Mouse (Mus musculus) heart, postnatal 14 days (tissue): Measurements from ENCODE around the gene Adrb1. TPM values are rescaled to one million over a fixed set of nuclear protein-coding genes. Genes with fewer than 3 reads are reported as not detected.

Experiments used
- DNase-seq, 2 experiments: peaks; one replicate each; pipeline ENCODE4 v3.0.0; 2021 to 2022
- intact Hi-C: fragments of 180-260 bp; cut with DNase I; formaldehyde crosslinking; loops from one replicate; pipeline ENCODE4 v1.15.1; 2025
- long read RNA-seq, 2 experiments: library from polyadenylated mRNA; stranded (forward); transcript quantifications; one replicate each; pipeline ENCODE4 v2.0.0; 2021
- total RNA-seq, 2 experiments: library from RNA; stranded (reverse); gene quantifications; 2 replicates each; pipeline ENCODE4 v1.2.3; 2021

Adrb1 gene
- total RNA-seq: 10 to 100 TPM; 23.2 to 24.2 TPM
- long read RNA-seq, experiment 1, transcript Adrb1-201 (1 exons, 2,952 nt): major isoform, 31 of 31 reads
- long read RNA-seq, experiment 1, partial matches to known transcripts: 0 of 31 reads
- long read RNA-seq, experiment 1, other reads (novel, unspliced or antisense): 0 of 31 reads
- long read RNA-seq, experiment 2, transcript Adrb1-201 (1 exons, 2,952 nt): major isoform, 21 of 22 reads
- long read RNA-seq, experiment 2, partial matches to known transcripts: 0 of 22 reads
- long read RNA-seq, experiment 2, other reads (novel, unspliced or antisense): 1 of 22 reads

DNA sequence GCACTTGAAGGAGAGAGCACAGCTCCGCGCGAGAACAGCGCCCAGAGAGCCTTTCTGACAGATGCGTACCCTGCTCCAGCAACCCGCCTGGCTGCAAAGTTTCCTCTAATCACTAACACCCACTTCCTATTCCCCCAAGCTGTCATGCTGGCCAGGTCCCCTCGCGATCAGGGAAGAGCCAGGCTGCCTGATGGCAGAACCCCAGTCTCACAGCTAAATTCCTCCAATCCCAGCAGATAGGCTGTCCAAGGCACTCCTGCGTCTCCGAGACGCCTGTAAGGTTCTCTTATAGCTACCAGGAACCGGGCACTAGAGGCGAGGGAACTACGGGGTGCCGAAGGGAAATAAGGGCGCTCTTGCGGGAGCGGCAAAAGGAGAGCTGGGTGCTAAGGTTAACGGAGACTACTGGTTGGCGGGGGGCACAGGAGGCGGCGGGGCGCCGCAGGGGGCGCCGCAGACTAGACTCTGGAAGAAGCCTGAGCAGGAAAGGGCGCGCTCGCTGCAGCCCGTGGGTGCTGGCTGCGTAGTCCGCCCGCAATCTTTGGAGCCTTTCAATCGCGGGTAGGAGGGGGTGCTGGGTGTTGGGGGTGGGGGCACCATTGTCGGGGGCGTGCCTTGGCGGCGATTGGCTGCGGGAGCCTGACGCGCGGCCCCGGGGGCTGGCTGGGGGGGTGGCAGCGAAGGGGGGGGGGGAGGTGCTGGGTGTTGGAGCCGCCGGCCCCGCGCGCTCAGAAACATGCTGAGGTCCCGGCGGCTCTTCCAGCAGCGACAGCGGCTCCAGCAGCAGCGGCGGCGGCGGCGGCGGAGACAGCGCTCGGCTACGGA lies at the start of gene Adrb1:
Adrb1 (plus strand) TSS at position 813 of the 825 bp plus-strand sequence.
- intact Hi-C loops: loop anchor here (1.0 to 5.0 kb wide), 6 partner anchors 44 to 299 kb away; no protein-coding TSS in a partner anchor

DNA sequence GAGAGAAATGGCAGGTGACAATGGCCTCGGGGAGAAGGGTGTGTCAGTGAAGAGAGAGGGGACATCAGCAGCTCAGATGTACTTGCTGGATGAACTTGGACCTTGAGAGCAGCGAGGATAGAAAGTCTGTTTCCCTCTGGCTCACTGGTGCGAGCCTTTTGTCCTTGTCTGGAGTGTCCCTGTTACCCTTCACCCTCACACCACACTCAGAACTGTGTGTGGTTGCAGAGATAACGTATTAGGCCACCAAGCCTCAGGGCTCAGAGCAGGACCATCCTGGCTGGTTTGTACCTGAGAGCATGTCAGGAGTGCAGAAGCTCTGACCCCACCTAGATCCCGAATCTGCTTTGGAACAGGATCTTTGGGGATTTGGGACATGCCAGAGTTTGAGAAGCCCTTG lies 46.3 kb upstream of the Adrb1 start:
- DNase-seq: no peak
- intact Hi-C loops: loop anchor here (5.0 kb wide), 1 partner anchor 47 kb away; the partner anchor contains the start of gene Adrb1

More for the DNA sequence above, at the start of gene Adrb1:
- DNase-seq: peak; percentile 83 to 84

DNA sequence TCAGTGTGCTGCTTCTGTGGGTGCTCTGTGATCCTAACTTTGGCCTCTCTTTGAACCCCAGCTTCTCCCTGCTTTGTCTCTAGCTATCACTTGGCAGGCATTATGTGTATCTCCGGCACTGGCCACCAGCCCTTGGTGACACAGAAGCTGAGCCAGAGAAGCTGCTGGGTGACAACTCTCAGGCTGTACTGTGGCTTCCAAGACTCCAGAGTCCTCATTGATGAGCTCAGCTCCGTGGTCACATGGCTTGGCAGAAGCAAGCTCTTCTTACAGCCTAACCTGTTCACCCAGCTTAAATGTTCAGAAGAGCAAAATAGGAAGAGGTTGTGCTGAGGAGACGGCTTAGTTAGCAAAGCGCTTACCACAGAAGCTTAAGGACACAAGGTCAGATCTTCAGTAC lies 45.5 kb upstream of the Adrb1 start:
- intact Hi-C loops: loop anchor here (5.0 kb wide), 1 partner anchor 46 kb away; the partner anchor contains the start of gene Adrb1

DNA sequence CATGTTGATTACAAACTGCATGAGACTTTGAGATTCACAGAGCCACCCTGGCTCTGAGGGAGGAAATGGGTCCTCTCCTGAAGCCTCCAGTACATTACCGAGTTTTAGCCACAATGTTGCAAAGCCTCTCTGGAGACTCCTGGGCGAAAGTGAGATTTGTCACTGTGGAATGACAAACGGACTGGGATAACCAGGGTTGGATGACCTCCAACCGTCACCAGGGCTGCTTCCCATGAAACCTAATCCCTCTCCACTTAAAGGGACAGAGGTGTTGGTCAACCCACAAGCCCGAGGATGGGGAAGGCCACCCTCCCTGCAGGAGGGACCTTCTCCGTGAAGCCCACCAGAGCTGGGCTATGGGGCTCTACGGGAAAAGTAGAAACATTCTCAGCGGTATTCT lies 44.4 kb upstream of the Adrb1 start:
- intact Hi-C loops: loop anchor here (5.0 kb wide), 1 partner anchor 45 kb away; the partner anchor contains the start of gene Adrb1
- peak in 1 of 2 experiments; percentile 52 for DNase-seq

More for the DNA sequence above, 45.5 kb upstream of the Adrb1 start:
- DNase-seq: peak; percentile 31 to 53

DNA sequence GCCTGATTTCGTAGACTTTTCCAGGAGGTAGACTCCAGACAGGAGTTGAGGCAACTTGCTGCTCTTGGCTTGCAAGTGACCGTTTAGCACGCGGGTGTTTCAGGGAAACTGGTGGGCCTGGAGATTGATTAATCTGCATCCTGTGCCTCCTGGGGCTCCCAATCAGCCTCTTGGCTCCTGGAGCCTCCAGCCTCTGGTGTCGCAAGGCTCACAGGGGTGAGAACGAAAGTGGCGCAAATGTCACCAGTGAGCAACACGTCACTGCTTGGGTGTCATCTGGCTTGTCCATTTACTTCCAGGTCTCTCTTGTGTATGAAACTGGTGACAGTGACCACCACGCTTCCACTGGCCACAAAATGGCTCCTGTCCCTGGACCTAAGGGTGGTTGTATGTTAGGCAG lies 43.5 kb upstream of the Adrb1 start:
- intact Hi-C loops: loop anchor here (5.0 kb wide), 1 partner anchor 44 kb away; the partner anchor contains the start of gene Adrb1
- DNase-seq: no peak

DNA sequence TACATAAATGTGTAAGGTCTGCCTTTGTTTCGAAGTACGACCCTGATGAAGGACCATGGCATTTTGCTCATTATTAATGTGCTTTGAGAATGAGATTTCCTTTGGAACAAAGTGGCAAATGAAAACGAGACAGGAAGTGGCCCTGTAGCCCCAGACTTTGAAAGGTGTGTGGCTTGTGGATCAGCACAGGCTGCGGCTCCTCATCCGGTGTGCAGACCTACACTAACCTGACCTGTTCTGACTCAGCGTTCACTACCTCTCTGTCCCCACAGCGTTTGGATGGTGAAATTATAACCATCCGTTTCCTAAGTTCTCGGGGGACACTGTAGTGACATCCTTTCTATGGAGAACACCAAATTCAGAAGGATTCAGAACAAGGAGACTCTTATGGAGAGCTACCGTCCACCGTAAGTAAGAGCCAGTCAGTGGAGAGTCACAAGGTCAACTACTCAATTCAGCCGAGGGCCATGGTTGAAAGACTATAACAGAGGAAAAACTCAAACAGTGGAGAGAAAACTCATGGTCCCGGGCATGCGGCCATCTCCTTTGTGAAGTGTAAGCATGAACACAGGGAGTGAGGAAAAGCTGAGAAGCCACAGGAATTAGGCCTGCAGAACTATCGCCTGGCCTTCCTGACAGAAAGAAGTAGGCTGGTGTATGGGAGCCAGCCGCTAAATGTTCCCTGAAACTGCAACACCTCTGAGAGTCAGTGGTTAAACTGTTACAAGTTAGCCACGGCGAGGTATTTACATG lies 42.6 kb upstream of the Adrb1 start:
- intact Hi-C loops: loop anchor here (5.0 kb wide), 1 partner anchor 43 kb away; the partner anchor contains the start of gene Adrb1
- DNase-seq: peak; percentile 29 to 57

DNA sequence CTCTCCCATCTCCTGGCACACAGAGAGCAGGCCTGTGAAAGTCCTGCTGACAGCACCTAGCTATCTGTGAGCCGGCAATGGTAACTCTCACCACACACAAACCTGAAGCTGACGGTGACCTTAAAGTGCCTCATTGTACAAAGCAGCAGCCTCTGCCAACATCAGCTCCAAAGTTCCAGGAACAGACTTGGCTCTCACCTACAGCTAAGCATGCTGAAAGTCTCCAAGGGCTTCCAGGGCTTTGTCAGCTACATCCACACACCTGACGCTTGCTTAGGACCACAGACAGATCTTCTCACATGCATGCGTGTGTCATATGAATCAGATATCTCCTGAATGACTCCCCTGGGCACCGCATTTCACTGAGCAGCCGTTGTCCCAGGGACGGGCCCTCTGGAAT lies 42.0 kb upstream of the Adrb1 start:
- intact Hi-C loops: loop anchor here (5.0 kb wide), 1 partner anchor 42 kb away; the partner anchor contains the start of gene Adrb1

DNA sequence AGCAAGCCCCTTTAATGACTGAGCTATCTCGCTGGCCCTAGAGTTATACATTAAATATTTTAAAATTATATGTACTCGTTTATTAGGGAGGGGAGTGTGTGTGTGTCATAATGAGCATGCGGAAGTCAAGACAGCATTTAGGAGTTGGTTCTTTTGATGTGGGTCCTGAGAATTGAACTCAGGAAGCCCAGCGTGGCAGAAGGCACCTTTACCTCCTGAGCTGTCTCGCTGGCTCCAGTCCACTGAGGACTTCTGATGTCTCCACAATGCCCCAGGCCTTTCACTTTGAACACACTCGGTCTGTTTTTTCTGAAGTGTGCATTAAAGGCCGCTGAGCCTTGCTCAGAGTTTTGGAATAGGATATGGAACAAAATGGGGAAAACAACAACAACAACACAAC lies 39.7 kb upstream of the Adrb1 start:
- intact Hi-C loops: no loop called here
- DNase-seq: no peak

More for the DNA sequence above, 42.0 kb upstream of the Adrb1 start:
- peak; percentile 32 to 58 for DNase-seq

DNA sequence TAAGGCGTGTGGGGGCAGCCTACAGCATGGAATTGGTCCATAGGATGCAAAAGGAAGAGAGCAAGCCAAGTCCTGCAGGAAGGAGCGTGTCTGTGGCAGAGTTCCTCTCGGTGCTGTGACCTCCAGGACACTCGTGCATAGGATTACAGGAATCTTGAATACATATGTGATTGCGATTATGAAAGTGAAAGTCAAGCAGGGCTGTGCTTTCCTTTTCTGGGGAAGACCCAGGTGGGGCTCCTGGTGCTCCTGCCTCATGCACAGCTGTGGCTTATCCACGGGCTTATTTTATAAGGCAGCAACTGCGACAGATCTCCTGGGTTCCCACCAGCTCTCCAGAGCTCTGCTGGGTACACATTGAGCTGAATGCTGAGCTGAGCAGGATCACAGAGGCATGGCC lies 39.2 kb upstream of the Adrb1 start:
- intact Hi-C loops: no loop called here
- no peak for DNase-seq

DNA sequence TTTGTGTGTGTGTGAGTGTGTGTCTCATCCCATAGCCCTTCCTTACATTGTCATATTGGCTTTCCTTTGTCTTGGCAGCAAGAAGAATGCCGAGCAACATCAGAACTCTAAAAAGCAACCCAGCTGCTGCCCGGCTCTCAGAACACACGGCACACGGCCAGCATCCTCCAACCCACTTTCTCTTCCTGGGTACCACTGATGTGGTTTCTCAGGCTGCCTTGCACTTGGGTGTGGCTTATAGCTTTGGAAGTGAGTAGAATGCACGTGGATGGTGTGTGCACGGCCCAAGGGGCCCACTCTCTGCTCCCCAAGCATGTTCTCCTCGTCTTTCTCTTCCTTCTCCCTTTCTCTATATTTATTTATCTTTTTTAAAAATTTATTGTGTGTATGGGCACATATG lies 36.5 kb upstream of the Adrb1 start:
- DNase-seq: no peak
- intact Hi-C loops: no loop called here

DNA sequence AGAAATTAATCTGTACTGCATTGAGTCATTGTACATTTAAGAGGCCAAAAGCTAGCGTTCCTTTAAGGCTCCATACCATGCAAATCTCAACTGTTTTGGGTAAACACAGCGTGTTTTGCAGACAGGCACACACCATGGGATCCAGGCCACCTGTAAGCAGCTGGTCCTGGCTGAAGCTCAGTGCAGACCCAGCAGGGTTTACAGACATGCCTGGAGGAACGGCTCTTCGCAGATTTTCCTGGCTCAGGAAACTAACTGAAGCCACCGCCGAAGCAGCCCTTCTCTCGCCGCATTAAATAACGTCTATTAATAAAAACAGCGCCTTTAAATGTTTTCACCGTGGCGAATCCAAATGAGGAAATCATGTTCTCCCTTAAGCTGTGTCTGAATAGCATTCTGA lies 35.8 kb upstream of the Adrb1 start:
- no peak for DNase-seq
- intact Hi-C loops: no loop called here

DNA sequence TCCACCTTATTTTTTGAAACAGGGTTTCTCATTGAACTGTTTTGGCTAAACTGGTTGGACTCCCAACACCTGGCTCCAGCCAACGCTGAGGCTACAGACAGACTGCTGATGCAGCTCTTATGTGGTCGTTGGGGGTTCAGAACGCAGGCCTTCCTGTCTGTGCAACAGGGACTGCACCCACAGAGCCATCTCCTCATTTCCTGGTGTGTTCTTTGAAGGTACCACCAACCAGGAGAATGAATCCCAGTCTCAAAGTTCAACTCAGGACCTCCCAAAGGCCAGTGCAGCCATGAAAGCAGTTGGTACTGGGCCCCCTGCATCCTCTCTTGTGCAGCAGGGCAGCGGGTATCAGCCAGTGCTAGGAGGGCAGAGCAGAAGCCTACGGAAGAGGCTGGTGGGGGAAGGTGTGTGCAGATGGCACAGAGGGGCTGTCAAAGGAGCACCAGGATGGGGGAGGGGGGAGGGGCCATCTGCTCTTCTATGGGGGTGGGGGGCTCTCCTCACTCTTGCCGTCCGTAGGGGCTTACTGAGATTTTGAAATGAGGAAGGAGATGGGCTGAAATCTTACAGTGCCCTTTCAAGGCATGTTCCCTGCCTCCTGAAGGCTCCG lies 34.9 kb upstream of the Adrb1 start:
- no peak for DNase-seq
- intact Hi-C loops: no loop called here

DNA sequence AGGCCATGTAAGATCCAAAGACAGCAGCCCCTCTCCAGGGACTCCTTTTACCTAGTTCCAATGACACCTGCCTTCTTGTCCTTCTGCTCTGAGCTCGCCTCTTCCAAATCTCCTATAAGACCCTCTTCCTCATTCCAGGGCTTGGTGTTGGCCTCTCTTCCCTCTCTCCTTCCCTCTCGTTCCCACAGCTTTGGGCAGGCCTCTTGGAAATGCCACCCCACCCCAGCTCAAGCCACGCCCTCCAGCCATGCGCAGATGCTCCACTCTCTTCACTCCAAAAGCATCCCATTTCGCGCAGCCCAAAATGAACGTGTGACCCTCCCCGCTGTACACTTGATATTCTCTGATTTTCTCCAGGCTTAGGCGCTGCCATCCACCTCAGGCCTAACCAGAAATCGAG lies 34.3 kb upstream of the Adrb1 start:
- no peak for DNase-seq
- intact Hi-C loops: no loop called here

DNA sequence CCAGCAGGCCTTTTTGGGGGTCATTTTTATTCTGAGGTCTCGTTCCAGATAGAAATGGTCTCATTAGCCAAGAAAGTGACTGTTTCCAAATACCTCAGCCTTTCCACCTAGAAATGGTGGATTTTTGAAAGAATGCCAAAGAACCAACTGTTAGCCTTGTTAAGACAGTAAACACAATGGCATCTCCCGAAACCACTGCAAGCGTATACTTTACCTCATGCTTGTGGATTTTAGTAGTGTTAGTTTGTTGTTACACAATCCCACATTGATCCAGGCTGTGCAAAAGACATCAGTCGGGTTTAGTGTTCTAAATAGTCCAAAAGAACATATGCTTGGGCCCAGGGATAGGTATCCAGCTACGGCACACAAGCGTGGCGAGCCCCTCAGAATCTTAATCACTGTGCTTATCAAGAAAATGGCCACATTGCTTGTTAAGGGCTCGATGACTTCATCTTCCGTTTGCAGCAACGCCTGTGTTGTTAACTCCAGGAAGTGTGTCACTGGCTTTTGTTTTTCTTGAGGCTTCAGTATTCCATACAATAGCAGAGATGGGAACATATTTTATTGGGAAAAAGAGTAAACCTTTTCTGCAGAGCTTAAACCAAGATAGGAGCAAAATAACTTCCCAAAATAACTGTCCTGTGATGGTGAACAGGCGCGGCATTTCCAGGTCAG lies 33.2 kb upstream of the Adrb1 start:
- no peak for DNase-seq
- intact Hi-C loops: no loop called here

DNA sequence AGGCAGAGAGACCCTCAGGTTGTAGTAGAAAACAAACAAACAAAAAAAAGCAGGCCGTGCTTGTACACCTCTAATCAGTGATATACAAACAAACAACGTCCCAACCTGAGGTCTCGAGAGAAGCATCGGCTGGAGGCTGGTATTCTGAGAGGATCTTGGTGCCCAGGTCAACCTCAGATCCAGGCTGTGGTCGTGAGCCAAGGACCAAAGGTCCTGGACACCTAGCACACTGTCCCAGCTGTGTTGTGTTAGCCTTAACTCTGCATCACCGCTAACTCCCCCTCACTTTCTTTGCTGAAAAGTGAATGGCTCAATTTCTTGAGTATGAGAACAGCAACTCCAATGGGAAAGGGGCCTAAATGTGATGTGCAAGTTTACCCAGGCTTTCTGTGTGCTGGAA lies 32.5 kb upstream of the Adrb1 start:
- intact Hi-C loops: no loop called here
- no peak for DNase-seq

DNA sequence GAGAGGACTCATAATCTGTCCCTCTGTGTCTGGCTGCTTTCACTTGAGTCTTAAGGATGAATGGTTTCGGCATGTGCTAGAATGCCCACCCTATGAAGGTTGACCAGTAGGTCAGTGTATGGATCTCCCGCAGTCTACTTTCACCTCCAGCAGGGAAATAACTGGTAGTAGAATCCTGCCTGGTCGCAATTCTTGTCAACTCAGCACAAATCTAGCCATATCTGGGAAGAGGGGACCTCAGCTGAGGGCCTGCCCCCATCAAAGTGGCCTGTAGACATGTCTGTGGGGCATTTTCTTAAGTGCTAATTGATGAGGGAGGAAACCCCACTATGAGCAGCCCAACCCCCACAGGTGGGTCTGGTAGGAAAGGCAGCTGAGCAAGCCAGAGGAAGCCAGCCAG lies 30.9 kb upstream of the Adrb1 start:
- DNase-seq: no peak
- intact Hi-C loops: no loop called here

DNA sequence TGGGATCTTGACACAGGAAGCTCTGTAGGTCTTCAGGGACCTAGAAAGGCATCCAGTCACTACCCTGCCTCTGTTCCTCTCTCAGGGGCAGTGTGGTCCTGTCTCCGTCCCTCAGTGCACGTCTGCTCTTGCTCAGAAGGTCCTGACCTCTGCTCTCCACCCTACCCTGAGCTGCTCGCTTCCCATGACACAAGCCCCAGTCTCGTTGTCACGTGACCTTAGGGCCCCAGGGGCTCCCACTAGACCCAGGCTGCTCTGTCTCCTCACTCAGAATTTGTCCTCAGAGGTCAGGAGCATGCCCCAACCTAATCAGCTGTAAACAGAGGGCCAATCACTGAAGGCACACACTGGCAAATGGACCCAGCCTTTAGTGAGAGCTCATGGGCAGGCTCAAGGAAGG lies 29.5 kb upstream of the Adrb1 start:
- intact Hi-C loops: no loop called here
- DNase-seq: no peak

DNA sequence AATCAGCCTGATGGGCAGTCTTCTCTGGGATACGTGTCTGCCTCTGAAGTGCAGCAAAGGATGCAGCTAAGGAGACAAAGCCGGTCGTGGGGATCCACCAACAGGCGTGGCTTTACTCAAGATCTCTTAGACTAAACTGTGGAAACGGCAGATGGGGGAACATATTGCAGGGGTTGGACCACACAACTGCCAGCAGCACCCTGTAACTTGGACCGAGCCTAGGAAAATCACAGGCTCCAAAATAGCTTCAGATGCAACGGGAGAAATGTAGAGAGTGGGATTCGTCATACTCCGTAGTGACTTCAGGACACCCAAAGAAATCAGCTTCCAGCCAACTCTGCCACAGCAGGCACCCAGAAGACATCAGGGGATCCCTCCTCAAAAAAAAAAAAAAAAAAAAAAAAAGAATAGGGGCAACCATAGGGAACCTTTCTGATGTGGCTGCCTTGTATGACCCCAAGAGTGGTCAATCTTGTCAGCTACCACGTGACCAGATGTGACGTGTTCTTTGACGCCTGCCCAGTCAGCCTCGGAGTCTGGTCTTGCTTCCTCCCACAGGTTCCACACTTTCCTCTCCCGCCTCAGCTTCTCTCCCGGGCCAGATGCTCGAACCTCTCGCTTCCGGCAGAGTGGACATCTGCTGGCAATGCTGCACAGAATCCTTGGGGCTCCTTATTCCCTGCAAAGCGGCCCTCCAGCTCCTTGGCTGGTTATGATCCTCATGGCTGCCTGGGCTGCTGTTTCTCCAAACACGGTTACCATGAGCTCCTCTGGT lies 24.4 kb upstream of the Adrb1 start:
- intact Hi-C loops: no loop called here
- DNase-seq: no peak

DNA sequence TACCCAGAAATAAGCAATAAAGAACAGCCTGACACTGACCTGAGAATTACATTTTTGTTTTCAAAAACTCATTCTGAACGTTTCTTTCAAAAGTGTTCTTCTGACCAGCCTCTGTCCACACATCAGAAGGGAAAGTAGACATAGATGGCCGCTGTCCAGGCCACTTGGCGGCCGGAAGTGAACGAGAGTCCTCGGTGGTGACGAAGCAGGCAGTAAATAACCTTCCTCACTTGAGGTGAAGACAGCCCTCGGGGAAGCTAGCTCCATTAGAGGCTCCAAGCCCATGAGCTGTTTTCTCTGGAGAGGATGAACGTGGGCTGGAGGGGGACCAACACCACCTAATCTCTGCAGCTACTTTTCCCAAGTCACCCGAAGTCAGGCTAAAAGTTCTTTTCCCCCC lies 21.2 kb upstream of the Adrb1 start:
- intact Hi-C loops: no loop called here
- DNase-seq: peak; percentile 56 to 77
